Mouse (Mus musculus) erythroblast, adult 5-6 weeks (primary cell): ENCODE measurements around the gene Zbtb43. TPM values are rescaled to one million over a fixed set of nuclear protein-coding genes. Genes with fewer than 3 reads are reported as not detected.

Experiments used
- ATAC-seq: replicated peaks from 2 replicates; pipeline ENCODE4 v1.8.0; 2016; ENCODE audit warnings: moderate number of reproducible peaks, mild to moderate bottlenecking, moderate TSS enrichment, inconsistent platforms; ENCODE audit not compliant: poor library complexity, low FRiP score, severe bottlenecking
- total RNA-seq, 2 experiments: library from RNA; stranded (forward) in 1 of 2; stranded (reverse) in 1 of 2; fragments of 150-400 nt in 1 of 2; fragments of 200-764, 138-1000 nt in 1 of 2; gene quantifications; 2 replicates each; pipeline versions ENCODE4 v1.2.3 to v1.2.4; 2015 to 2017; ENCODE audit warnings: low replicate concordance in 2 of 2

The Zbtb43 gene
- total RNA-seq, 2 experiments from 2014 or later, result 4.8 to 10.2 TPM

GRCm38 (mm10) chr2:33435036-33435650, 33.2 kb downstream of the Zbtb43 start:
- no peak for ATAC-seq

DNA sequence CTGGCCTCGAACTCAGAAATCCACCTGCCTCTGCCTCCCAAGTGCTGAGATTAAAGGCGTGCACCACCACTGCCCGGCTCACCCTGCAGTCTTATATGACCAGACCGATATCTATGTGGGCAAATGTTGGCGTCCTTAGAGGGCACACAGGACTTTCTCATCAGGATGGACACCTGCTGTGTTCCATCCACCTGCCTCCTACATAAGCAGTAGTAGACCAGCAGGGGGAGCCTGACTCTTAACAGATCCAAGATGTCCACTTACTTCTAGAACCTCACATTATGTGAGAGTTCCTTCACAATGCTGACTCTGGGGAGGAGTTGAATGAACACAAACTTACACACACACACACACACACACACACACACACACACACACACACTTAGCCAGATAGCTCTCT, 35.5 kb downstream of the Zbtb43 start:
- ATAC-seq, result peak; percentile 61; the same call in 1 of the 2 replicates

- ATAC-seq, result peak; percentile 86
Measured at GRCm38 (mm10) chr2:33430771-33431699, 37.3 kb downstream of the Zbtb43 start, which contains the start of gene Zbtb34. TSS of gene Zbtb34 (minus strand) at chr2:33431324.

GRCm38 (mm10) chr2:33430081-33430770, 38.1 kb downstream of the Zbtb43 start:
- no peak for ATAC-seq

DNA sequence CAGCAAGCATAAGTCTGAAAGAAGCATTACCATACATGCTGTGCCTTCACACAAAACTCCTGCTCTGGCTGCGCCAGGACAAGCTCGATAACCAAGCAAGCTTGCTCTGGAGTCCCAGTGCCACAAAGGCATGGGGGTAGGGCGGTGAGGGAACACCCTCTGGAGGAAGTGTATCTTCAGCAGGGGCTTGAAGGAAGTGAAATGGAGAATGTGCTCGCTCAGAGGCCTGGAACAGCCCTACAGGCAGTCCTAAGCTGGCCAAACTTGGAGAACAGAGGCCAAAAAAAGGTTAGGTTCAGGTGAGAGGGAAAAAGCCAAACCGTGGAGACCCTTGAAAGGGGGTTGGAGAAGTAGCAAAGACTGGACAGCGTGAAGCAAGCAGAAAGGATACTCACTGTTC, 39.0 kb downstream of the Zbtb43 start:
- no peak for ATAC-seq

DNA sequence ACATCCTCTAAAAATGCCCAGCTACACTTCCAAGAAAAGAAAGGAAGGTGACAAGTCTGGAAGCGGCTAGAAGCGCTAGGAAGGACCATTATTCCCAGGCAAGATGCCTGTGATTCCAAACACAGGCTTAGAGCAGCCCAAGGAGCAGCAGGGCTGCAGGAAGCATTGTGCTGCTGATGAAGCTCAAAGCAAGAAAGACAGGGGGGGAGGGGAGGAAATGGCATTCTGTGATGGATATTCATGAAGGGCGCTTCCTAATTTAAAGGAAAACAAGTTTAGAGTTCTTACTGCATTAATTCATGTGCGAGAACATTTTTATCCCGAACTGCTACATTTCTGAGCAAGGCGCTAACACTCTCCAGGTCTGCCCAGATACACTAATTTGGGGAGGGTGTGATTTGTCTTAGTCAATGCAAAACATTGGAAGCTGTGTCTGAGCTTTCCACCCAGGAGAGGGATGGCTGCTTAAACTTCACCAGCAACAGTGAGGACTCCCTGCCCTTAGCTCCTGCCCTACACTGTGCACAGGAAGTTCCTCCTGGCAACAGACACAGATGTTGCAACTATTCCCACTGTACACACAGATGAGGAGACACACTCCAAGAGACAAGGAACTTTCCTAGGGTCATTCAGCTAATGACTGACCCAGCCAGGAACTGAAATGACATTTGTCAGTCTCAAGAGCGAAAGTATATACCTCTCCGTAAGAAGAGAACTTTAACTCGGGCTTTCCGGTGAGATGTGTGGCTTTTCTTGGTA, 41.5 kb downstream of the Zbtb43 start:
- no peak for ATAC-seq

GRCm38 (mm10) chr2:33417454-33417853, 50.9 kb downstream of the Zbtb43 start:
- no peak for ATAC-seq

DNA sequence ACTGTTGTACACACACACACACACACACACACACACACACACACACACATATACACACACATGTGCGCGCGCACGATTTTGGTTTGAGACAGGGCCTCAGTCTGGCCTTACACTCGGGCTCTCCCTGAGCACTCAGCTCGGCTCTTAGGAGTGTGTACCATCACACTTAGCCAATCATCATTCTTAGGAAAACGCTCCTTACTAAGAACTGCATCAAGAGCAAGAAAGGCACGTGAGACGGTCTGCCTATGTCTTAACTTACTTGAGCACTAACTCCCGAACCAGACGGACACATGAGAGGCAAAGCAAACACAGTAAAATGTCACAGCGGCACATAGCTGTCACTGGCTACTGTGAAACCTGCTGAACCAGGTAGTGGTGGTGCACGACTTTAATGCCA, 54.3 kb downstream of the Zbtb43 start:
- ATAC-seq, result no peak

DNA sequence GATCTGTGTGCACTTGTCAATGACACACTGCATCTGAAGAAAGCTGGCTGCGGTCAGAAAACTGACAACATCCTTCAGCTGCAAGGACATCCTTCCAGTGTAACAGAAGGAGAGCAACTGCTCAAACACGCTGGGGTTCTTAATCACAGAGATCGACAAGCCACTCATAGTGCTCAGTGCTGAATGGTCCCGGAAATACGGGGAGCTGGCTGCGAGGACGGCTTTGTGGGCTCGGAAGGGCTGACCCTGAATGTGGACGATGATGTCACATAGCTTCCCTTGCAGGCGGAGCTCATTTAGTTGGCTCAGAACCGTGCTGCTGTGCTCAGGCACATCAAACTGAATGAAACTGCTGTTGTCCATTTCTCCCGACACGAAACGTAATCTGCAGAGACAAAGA, 56.2 kb downstream of the Zbtb43 start:
- ATAC-seq, result no peak

DNA sequence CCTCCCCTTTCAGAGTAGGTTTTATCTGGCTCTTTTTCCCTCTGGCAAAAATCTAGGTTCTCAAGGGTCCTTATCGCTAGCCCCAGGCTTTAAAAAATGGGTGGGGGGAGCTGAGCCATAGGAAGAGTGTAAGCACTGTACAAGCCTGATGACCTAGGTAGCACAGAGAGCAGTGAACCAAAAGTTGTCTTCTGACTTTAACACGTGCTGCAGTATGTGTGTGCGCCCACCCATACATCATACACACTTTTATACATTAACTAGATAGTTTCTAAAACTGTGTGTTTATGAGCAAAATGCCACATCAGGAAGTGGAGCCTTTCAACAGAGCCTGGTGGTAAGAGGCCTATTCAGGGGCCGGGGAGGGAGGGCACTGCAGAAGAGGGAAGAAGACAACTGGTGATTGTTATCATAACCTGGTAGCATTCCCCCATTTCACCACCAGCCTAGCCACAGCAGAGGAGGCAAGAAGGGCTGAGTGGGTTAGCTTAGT, 64.8 kb downstream of the Zbtb43 start:
- ATAC-seq, result no peak

- ATAC-seq, result no peak
Measured at GRCm38 (mm10) chr2:33402638-33403037, 65.7 kb downstream of the Zbtb43 start.

GRCm38 (mm10) chr2:33402236-33402635, 66.1 kb downstream of the Zbtb43 start:
- ATAC-seq, result no peak

DNA sequence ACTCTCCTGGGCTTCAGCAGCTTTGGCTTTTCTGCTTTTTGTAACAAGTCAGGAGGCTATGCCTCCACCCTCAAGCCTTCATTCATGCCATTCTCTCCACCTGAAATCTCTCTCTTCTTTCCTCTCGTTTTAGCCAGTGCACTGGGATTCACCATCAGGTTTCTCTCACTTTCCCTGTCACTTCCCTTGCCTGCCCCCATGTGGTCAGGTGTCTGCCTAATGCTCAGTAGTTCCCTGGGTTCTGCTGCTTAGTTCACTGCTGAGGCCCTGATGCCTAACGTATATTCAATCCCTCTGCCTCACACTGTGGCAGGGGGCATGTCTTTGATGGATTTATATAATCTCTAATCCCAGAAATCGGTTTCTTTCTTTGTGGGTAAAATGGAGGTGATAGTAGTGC, 67.1 kb downstream of the Zbtb43 start:
- ATAC-seq, result no peak

GRCm38 (mm10) chr2:33400541-33400940, 67.8 kb downstream of the Zbtb43 start:
- ATAC-seq, result no peak

Other genes starting within 250 kb of the Zbtb43 start
- 0.58 and 0.63 TPM in 2 replicates for gene Ralgps1, start 97.1 kb downstream of the Zbtb43 start, total RNA-seq (2015; ENCODE audit: low replicate concordance)
- gene Ralgps1, start 97.1 kb downstream of the Zbtb43 start, total RNA-seq (2017; ENCODE audit: low replicate concordance), result 0.60 and 1.3 TPM in 2 replicates
- 7.1 and 10.6 TPM in 2 replicates for gene Zbtb34, start 37.2 kb downstream of the Zbtb43 start, total RNA-seq (2015; ENCODE audit: low replicate concordance)
- gene Zbtb34, start 37.2 kb downstream of the Zbtb43 start, total RNA-seq (2017; ENCODE audit: low replicate concordance), result 2.2 and 2.6 TPM in 2 replicates
- gene Lmx1b, start 172.0 kb upstream of the Zbtb43 start, total RNA-seq (2015; ENCODE audit: low replicate concordance), result not detected in 2 replicates
- not detected in 2 replicates for gene Lmx1b, start 172.0 kb upstream of the Zbtb43 start, total RNA-seq (2017; ENCODE audit: low replicate concordance)